Mouse (Mus musculus) olfactory bulb, adult 2 months (tissue): ENCODE results near the gene Ank3.

ENCODE experiments used
- CTCF ChIP-seq: fragments of 200-500 bp; IDR thresholded peaks from 2 replicates; pipeline ENCODE4 v1.5.1; 2012; ENCODE audit warnings: low read depth, mild to moderate bottlenecking, low read length, moderate library complexity; ENCODE audit not compliant: insufficient read depth
- POLR2A ChIP-seq: fragments of 200-500 bp; IDR thresholded peaks from 2 replicates; pipeline ENCODE4 v1.6.1; 2012; ENCODE audit warnings: mild to moderate bottlenecking, low read depth, low read length, moderate library complexity; ENCODE audit not compliant: insufficient read depth

GRCm38 (mm10) chr10:69777736-69778135, 379.2 kb downstream of the Ank3 start:
- TF ChIP-seq CTCF (no peak), POLR2A (no peak)
